In the genomic region with DNA sequence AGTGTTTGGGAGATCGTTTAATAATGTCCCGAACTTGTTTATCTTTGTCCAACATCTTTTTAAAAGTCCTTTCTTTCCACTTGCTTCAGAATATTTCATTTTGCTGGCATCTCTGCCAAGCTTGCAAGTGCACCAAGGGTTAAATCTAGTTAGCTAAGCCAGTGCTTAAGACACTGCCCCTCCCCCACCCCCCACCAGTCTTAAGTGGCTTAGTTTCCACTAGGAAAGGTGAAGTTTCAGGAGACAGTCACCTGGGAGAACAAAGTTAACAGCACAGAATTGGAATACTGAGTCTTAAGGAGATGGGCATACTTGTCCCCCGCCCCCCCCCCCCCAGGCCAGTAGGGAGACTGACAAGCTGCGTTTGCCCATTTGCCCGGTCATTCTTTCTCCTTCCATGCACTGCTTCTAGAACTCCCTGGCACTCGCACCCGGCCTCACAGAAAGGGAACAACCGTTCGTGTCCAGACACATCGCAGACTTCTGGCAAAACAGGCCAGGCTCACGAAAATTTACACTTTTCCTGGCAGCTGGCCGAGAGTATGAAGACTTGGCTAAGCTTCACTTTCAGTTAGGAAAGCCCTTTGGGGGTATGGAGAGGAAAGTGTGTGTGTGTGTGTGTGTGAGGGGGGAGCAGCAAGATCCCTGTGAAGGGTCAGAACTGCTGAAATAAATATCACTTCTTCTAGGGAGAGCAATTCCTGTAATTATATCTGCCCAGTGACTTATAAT, we compare ENCODE assay signal across 8 mouse cellular contexts.
DNase-seq lines count a peak whose midpoint lies in the region; ATAC-seq and TF ChIP-seq lines count a peak whose summit lies in the region.

No protein-coding gene starts in this region.

- no peaks in the 10 kb centered on the region for H3K9me3 ChIP-seq in kidney, embryonic 15.5 days (replicated peaks)
- no peaks in the 10 kb centered on the region for H3K9me3 ChIP-seq in embryonic facial prominence, embryonic 12.5 days

- intact Hi-C loops in left cerebral cortex, adult 2 months (cut with DNase I): no loop called here

- peaks cover 19% of the 10 kb centered on the region for H3K4me1 ChIP-seq in kidney, embryonic 15.5 days
- peaks cover 15% of the 10 kb centered on the region for H3K4me1 ChIP-seq in embryonic facial prominence, embryonic 12.5 days

- H3K4me2 ChIP-seq in kidney, embryonic 15.5 days: no peak overlapping the region
- H3K4me2 ChIP-seq in embryonic facial prominence, embryonic 12.5 days (replicated peaks): 0 out of 2 replicates have a peak overlapping the region, but pooled peaks have one; percentile 5

- DNase-seq in kidney, adult 11 months: no peak
- peak; percentile 49 for DNase-seq in heart, postnatal 4 days
- no peak for DNase-seq in gastrocnemius, postnatal 10 days
- no peak for DNase-seq in left cerebral cortex, adult 2 months (ENCODE audit: extremely low spot score in 1 of 2, low spot score in 2 of 2)

- ATAC-seq in kidney, embryonic 15.5 days (replicated peaks; ENCODE audit: low FRiP score): peak; percentile 26; the same call in 1 of the 2 replicates
- ATAC-seq in embryonic facial prominence, embryonic 12.5 days (ENCODE audit: insufficient number of reproducible peaks, insufficient read depth, low FRiP score, low TSS enrichment): peak; percentile 30; the same call in 1 of the 2 replicates
- ATAC-seq in megakaryocyte progenitor cell, adult 5-6 weeks (replicated peaks; ENCODE audit: poor library complexity): peak; percentile 42
- no peak for ATAC-seq in activated CD4-positive, CD25-positive, alpha-beta regulatory T cell, adult 4 months

- no peak for TF ChIP-seq CTCF in left cerebral cortex, adult 2 months (IDR thresholded peaks at IDR 0.05)

- no peak overlapping the region for H3K27ac ChIP-seq in kidney, embryonic 15.5 days
- H3K27ac ChIP-seq in embryonic facial prominence, embryonic 12.5 days: peak overlapping the region; percentile 54; the same call in 1 of the 2 replicates
- no peak overlapping the region for H3K27ac ChIP-seq in left cerebral cortex, adult 2 months

- H3K9ac ChIP-seq in kidney, embryonic 15.5 days: no peak overlapping the region
- H3K9ac ChIP-seq in embryonic facial prominence, embryonic 12.5 days: no peak overlapping the region

- 11% methylated on average over 12 of the region's 12 CpGs for WGBS in kidney, embryonic 15.5 days
- 19% methylated on average over 12 of the region's 12 CpGs for WGBS in embryonic facial prominence, embryonic 12.5 days

- H3K36me3 ChIP-seq in kidney, embryonic 15.5 days: no peaks in the 10 kb centered on the region
- no peaks in the 10 kb centered on the region for H3K36me3 ChIP-seq in embryonic facial prominence, embryonic 12.5 days

- H3K4me3 ChIP-seq in kidney, embryonic 15.5 days (replicated peaks): no peak overlapping the region
- H3K4me3 ChIP-seq in embryonic facial prominence, embryonic 12.5 days: no peak overlapping the region
- H3K4me3 ChIP-seq in left cerebral cortex, adult 2 months: no peak overlapping the region

- peaks cover 24% of the 10 kb centered on the region for H3K27me3 ChIP-seq in kidney, embryonic 15.5 days
- no peaks in the 10 kb centered on the region for H3K27me3 ChIP-seq in embryonic facial prominence, embryonic 12.5 days
